Mouse (Mus musculus) hematopoietic stem cell, adult 5-6 weeks (primary cell): Measurements from ENCODE around the gene Ppp1r3c. TPM values are rescaled to one million over a fixed set of nuclear protein-coding genes. Genes with fewer than 3 reads are reported as not detected.

Experiments used
- ATAC-seq, 2 experiments: fragments of 125-278 bp in 1 of 2; replicated peaks in 1 of 2; 2 replicates each; pipeline ENCODE4 v1.8.0; 2016 to 2017; ENCODE audit warnings: inconsistent platforms in 2 of 2, mild to moderate bottlenecking in 2 of 2, moderate number of reproducible peaks in 2 of 2, low read depth in 1 of 2, moderate TSS enrichment in 1 of 2; ENCODE audit not compliant: low FRiP score in 2 of 2, poor library complexity in 2 of 2, severe bottlenecking in 2 of 2, insufficient read depth in 1 of 2, low TSS enrichment in 1 of 2
- total RNA-seq: library from RNA; stranded (forward); fragments of 172-1452, 232-1000 nt; gene quantifications from 2 replicates; pipeline ENCODE4 v1.2.3, GENCODE M21; 2017

Ppp1r3c gene
- total RNA-seq, 1 experiment from 2014 or later: not detected

GRCm38 (mm10) chr19:36691941-36692340 is 44.5 kb downstream of the Ppp1r3c start:
- no peak for ATAC-seq

- no peak for ATAC-seq
Measured at GRCm38 (mm10) chr19:36691245-36691644, 45.2 kb downstream of the Ppp1r3c start.

GRCm38 (mm10) chr19:36689205-36689604 is 47.2 kb downstream of the Ppp1r3c start:
- no peak for ATAC-seq

GRCm38 (mm10) chr19:36687843-36688637 is 48.4 kb downstream of the Ppp1r3c start:
- ATAC-seq: no peak

GRCm38 (mm10) chr19:36687044-36687443 is 49.4 kb downstream of the Ppp1r3c start:
- no peak for ATAC-seq

- no peak for ATAC-seq
Measured at GRCm38 (mm10) chr19:36686016-36686415, 50.4 kb downstream of the Ppp1r3c start.

- ATAC-seq: no peak
Measured at GRCm38 (mm10) chr19:36682560-36682959, 53.9 kb downstream of the Ppp1r3c start.

Other genes starting within 250 kb of the Ppp1r3c start
- 5.4 and 6.4 TPM in 2 replicates for gene Hectd2, start 182.0 kb downstream of the Ppp1r3c start, total RNA-seq
- 88.0 and 117 TPM in 2 replicates for gene Tnks2, start 97.6 kb upstream of the Ppp1r3c start, total RNA-seq
- 2.7 and 4.6 TPM in 2 replicates for gene Fgfbp3, start 183.0 kb upstream of the Ppp1r3c start, total RNA-seq
- gene Btaf1, start 189.4 kb upstream of the Ppp1r3c start, total RNA-seq: 54.2 and 85.2 TPM in 2 replicates